Mouse (Mus musculus) cerebellum, adult 2 months (tissue): ENCODE measurements around the gene Nfic.

ENCODE experiments used
- CTCF ChIP-seq: fragments of 200-500 bp; IDR thresholded peaks from 2 replicates; pipeline ENCODE4 v1.5.1; 2011; ENCODE audit warnings: low read depth, mild to moderate bottlenecking, control low read depth, low read length, moderate library complexity, borderline replicate concordance; ENCODE audit not compliant: insufficient read depth
- POLR2A ChIP-seq: fragments of 200-500 bp; IDR thresholded peaks from 2 replicates; pipeline ENCODE4 v1.6.1; 2011; ENCODE audit warnings: low read length, control low read depth, borderline replicate concordance; ENCODE audit not compliant: insufficient read depth

GRCm38 (mm10) chr10:81494260-81495041 lies 39.0 kb upstream of the Nfic start:
- TF ChIP-seq CTCF (no peak), POLR2A (no peak)
